11 mouse cellular contexts compared by ENCODE assay signal in genomic region chr5:116006324-116007099, GRCm38 (mm10). TPM values are rescaled to one million over a fixed set of nuclear protein-coding genes. Genes with fewer than 3 reads are reported as not detected.
DNase-seq lines count a peak whose midpoint lies in the region; ATAC-seq and TF ChIP-seq lines count a peak whose summit lies in the region.
"Had no signal": no experiment of that assay in that cellular context is flagged by ENCODE, and none has a peak within 500 bp of the region (broad histone marks: within the 10 kb centered on the region; RNA-seq: fewer than 3 reads in every experiment).

No protein-coding gene starts in this region.

- H3K36me3 ChIP-seq in lung, embryonic 15.5 days = 0 out of 2 replicates have a peak, but pooled peaks cover 12% of the 10 kb centered on the region

- no peak overlapping the region for H3K4me2 ChIP-seq in lung, embryonic 15.5 days
- H3K4me2 ChIP-seq: liver, embryonic 15.5 days; neural tube, embryonic 12.5 days had no signal

- H3K27ac ChIP-seq in lung, embryonic 15.5 days = no peak overlapping the region
- H3K27ac ChIP-seq: liver, embryonic 15.5 days; neural tube, embryonic 12.5 days had no signal

- no peak for TF ChIP-seq CTCF in lung, adult 2 months (IDR thresholded peaks at IDR 0.05; ENCODE audit: insufficient read depth, low read length)

- H3K4me3 ChIP-seq in lung, embryonic 15.5 days = no peak overlapping the region
- no peak overlapping the region for H3K4me3 ChIP-seq in lung, adult 2 months (replicated peaks; ENCODE audit: extremely low read depth, low read depth, low read length)
- H3K4me3 ChIP-seq: liver, embryonic 15.5 days; neural tube, embryonic 12.5 days had no signal

- 66% methylated on average over 22 of the region's 22 CpGs for WGBS in lung, embryonic 15.5 days
- 73% methylated on average over 22 of the region's 22 CpGs for WGBS in lung, adult 2 months

- TF ChIP-seq POLR2A in lung, adult 2 months (IDR thresholded peaks at IDR 0.05; ENCODE audit: borderline replicate concordance, extremely low read depth, low read depth, low read length) = no peak

- H3K9me3 ChIP-seq in lung, embryonic 15.5 days = no peaks in the 10 kb centered on the region
- H3K9me3 ChIP-seq: liver, embryonic 15.5 days; neural tube, embryonic 12.5 days had no signal

- no peak overlapping the region for H3K9ac ChIP-seq in lung, embryonic 15.5 days
- H3K9ac ChIP-seq: liver, embryonic 15.5 days; neural tube, embryonic 12.5 days had no signal

- peaks cover 6% of the 10 kb centered on the region; the same call in 1 of the 2 replicates for H3K4me1 ChIP-seq in lung, embryonic 15.5 days
- H3K4me1 ChIP-seq in lung, adult 2 months (ENCODE audit: control insufficient read depth, insufficient read depth, low read length) = peaks cover 2% of the 10 kb centered on the region

- peak; percentile 46 for DNase-seq in cerebellum, adult 9-10 months
- no peak for DNase-seq in cerebellum, adult 9-11 months
- no peak for DNase-seq in lung, adult 2 months
- DNase-seq in adrenal gland, postnatal 36 days = peak; percentile 42 to 66
- peak; percentile 53 to 64 for DNase-seq in kidney, postnatal 4 days
- no peak for DNase-seq in T-cell, adult 2 months (ENCODE audit: low spot score)
- DNase-seq: layer of hippocampus, postnatal 36 days had no signal

- peak; percentile 56; the same call in 1 of the 2 replicates for ATAC-seq in lung, embryonic 15.5 days (ENCODE audit: borderline replicate concordance, extremely low read depth, low FRiP score, low TSS enrichment)
- ATAC-seq in monocyte, adult 5-6 weeks (replicated peaks; ENCODE audit: insufficient number of reproducible peaks, low FRiP score, low TSS enrichment, poor library complexity, severe bottlenecking) = no peak

- H3K27me3 ChIP-seq in lung, embryonic 15.5 days = no peaks in the 10 kb centered on the region
- H3K27me3 ChIP-seq: liver, embryonic 15.5 days; neural tube, embryonic 12.5 days had no signal

RNA-seq across cellular contexts. Expression of gene Prkab1, which starts 17.8 kb away (rescaled TPM):
- polyA plus RNA-seq in lung, embryonic 15.5 days (2015; fragmentation: Nextera tagmentation; extraction: Ambion mirVana) = 66.8 and 74.3 TPM in 2 replicates
- 77.3 and 92.5 TPM in 2 replicates for polyA plus RNA-seq in lung, adult 2 months (2012; rRNA removed)
- total RNA-seq in adrenal gland, postnatal 36 days (2021) = 100 to 1,000 TPM in 1 of 2 experiments, 10 to 100 TPM in 1; 59.9 to 114 TPM
- 22.0 to 41.6 TPM (median 35.4 TPM) in 3 replicates for total RNA-seq in monocyte, adult 5-6 weeks (2017)

Comparison
In these comparisons a context has a peak if more than half of its experiments do, and no peak if none do; other contexts are left out.
1. DNase-seq: peak in cerebellum, adult 9-10 months (single experiment), adrenal gland, postnatal 36 days (2 of 2) and kidney, postnatal 4 days (2 of 2); none in cerebellum, adult 9-11 months (single experiment), lung, adult 2 months (single experiment) and T-cell, adult 2 months (single experiment).